Mouse (Mus musculus) midbrain, postnatal 0 days (tissue): ENCODE measurements around the gene Zfhx3. TPM values are rescaled to one million over a fixed set of nuclear protein-coding genes. Genes with fewer than 3 reads are reported as not detected.

Experiments used
- ATAC-seq: fragments of 200-750 bp; cut with Nextera tagmentation; 2 replicates; pipeline ENCODE4 v1.8.0; 2017; ENCODE audit warnings: moderate number of reproducible peaks, mild to moderate bottlenecking, moderate TSS enrichment, moderate library complexity; ENCODE audit not compliant: low FRiP score
- DNase-seq: peaks from one replicate; pipeline ENCODE4 v3.0.0-alpha.2; 2015; ENCODE audit warnings: low spot score
- H3K27ac ChIP-seq: fragments of 300-500 bp; sonication (generic); 2 replicates; pipeline ENCODE4 v1.5.1; 2014; ENCODE audit warnings: low read depth, mild to moderate bottlenecking, low read length, mixed read lengths
- H3K27me3 ChIP-seq: fragments of 300-500 bp; sonication (generic); 2 replicates; pipeline ENCODE4 v1.6.1; 2014; ENCODE audit warnings: low read length, control low read depth, mixed read lengths; ENCODE audit not compliant: insufficient read depth
- H3K36me3 ChIP-seq: fragments of 300-500 bp; sonication (generic); 2 replicates; pipeline ENCODE4 v1.6.1; 2014; ENCODE audit warnings: low read length, control low read depth, mixed read lengths; ENCODE audit not compliant: insufficient read depth
- H3K4me1 ChIP-seq: fragments of 300-500 bp; sonication (generic); 2 replicates; pipeline ENCODE4 v1.6.1; 2014; ENCODE audit warnings: mild to moderate bottlenecking, control low read depth, antibody characterized with exemption, low read length, mixed read lengths; ENCODE audit not compliant: insufficient read depth
- H3K4me2 ChIP-seq: fragments of 300-500 bp; sonication (generic); 2 replicates; pipeline ENCODE4 v1.6.1; 2014; ENCODE audit warnings: low read depth, mild to moderate bottlenecking, low read length, mixed read lengths; ENCODE audit not compliant: poor library complexity, severe bottlenecking
- H3K4me3 ChIP-seq: fragments of 300-500 bp; sonication (generic); 2 replicates; pipeline ENCODE4 v1.5.1; 2014; ENCODE audit warnings: low read depth, mild to moderate bottlenecking, low read length, moderate library complexity
- H3K9ac ChIP-seq: fragments of 300-500 bp; sonication (generic); replicated peaks from 2 replicates; pipeline ENCODE4 v1.6.1; 2014; ENCODE audit warnings: mild to moderate bottlenecking, low read length, moderate library complexity, mixed read lengths; ENCODE audit not compliant: poor library complexity, severe bottlenecking
- H3K9me3 ChIP-seq: fragments of 300-500 bp; sonication (generic); 2 replicates; pipeline ENCODE4 v1.6.1; 2016; ENCODE audit warnings: low read length, control low read depth
- CTCF ChIP-seq: IDR thresholded peaks from 2 replicates; pipeline ENCODE4 v1.5.1; 2016; ENCODE audit warnings: antibody characterized with exemption, mild to moderate bottlenecking
- WGBS: fragments of 180-500 bp; shearing (Covaris S2); extraction: QIAGEN DNeasy Blood & Tissue Kit; methylation state at CpG from one replicate; pipeline ENCODE4 v1.1.7; 2014; 5-methylcytosine and 5-hydroxymethylcytosine counted together
- polyA plus RNA-seq: library from polyadenylated mRNA; unstranded; fragments of >200 nt; fragmentation: Nextera tagmentation; extraction: Ambion mirVana; gene quantifications from 2 replicates; pipeline ENCODE4 v1.2.1, GENCODE M21; 2015
- total RNA-seq: library from RNA; depleted of rRNA; stranded (reverse); fragments of >200 nt; gene quantifications from 2 replicates; pipeline ENCODE4 v1.2.3, GENCODE M21; 2014

The Zfhx3 gene
- total and polyA plus RNA-seq, 2 experiments from 2014 or later = 33.1 to 44.5 TPM

DNA sequence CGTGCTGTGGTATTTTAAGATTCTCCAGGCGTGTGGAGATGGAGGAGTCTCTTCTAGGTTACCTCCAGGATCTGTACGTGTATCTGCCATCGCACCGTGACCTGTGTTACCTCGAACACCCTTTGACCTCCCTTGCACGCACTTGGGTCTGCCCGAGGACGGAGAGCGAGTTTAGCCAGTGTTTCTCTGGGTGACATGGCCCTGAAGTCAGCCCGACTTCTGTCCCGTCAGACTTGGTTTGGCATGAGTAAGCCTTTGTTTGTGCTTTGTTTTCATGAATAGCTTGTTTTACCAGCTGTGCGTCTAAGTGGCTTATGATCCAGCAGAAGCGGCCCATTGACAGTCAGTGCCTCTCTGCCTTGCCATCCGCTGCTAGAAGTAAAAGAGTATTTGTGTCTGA is 961.1 kb downstream of the Zfhx3 start:
- DNase-seq (no peak), ATAC-seq (no peak)
- Histone ChIP-seq H3K4me3 (no peak overlapping the region), H3K9me3 (no peaks in the 10 kb centered on the region), H3K27me3 (no peaks in the 10 kb centered on the region), H3K4me2 (no peak overlapping the region), H3K9ac (no peak overlapping the region), H3K27ac (0 out of 2 replicates have a peak overlapping the region, but pooled peaks have one; percentile 32), H3K4me1 (peaks cover 18% of the 10 kb centered on the region), H3K36me3 (no peaks in the 10 kb centered on the region)
- no peak for TF ChIP-seq CTCF
- WGBS = 46% methylated on average over 15 of the region's 15 CpGs

GRCm38 (mm10) chr8:108904288-108904971 is 962.0 kb downstream of the Zfhx3 start:
- Histone ChIP-seq H3K4me2 (no peak overlapping the region), H3K9ac (no peak overlapping the region), H3K36me3 (no peaks in the 10 kb centered on the region), H3K4me1 (peaks cover 22% of the 10 kb centered on the region), H3K27ac (peak overlapping the region; percentile 32; the same call in 1 of the 2 replicates), H3K27me3 (no peaks in the 10 kb centered on the region), H3K4me3 (no peak overlapping the region), H3K9me3 (no peaks in the 10 kb centered on the region)
- WGBS = 60% methylated on average over 11 of the region's 11 CpGs
- ATAC-seq (no peak), DNase-seq (no peak)
- no peak for TF ChIP-seq CTCF

DNA sequence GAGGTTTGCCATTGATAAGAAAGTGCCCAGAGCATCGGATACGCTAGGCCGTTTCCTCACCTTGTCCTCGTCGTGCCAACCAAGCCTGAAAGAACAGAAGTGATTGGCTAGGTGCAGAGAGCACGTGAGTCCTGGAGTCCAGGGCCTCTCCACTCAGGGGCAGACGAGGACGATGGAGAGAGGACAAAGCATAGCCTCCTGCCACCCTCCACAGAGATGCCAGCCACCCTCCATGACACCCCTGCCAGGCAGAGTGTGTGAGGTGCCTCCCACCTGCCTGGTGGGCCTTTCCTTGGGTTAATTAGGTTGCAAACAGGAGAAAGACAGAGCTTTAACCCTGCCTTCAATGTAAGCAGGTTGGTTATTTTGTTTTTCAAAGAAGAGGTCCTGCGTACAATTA is 965.6 kb downstream of the Zfhx3 start:
- 36% methylated on average over 9 of the region's 9 CpGs for WGBS
- Histone ChIP-seq H3K27ac (peak overlapping the region; percentile 66), H3K4me3 (no peak overlapping the region), H3K9ac (peak overlapping the region; percentile 9; the same call in 1 of the 2 replicates), H3K36me3 (no peaks in the 10 kb centered on the region), H3K4me1 (peaks cover 16% of the 10 kb centered on the region), H3K4me2 (no peak overlapping the region), H3K27me3 (no peaks in the 10 kb centered on the region), H3K9me3 (no peaks in the 10 kb centered on the region)
- no peak for ATAC-seq
- no peak for TF ChIP-seq CTCF
- DNase-seq = no peak

DNA sequence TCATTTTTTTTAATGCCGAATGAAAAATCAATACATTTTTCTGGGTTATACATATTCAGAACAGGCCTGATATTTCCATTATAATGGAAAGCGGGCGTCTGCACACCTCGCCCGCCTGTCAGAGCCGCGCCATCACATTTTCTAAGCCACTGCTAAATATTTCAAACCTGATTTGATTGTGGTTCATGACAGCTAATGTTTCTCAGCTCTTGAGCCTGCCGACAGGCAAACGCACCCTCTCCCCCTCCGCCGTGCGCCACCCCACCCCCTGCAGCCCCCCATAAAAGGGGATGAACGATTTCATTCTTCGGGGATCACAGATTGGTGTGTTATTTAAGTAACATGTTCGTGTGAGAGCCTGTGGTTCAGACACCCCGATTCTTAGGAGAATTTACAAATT is 966.1 kb downstream of the Zfhx3 start:
- no peak overlapping the region for H3K4me3 ChIP-seq
- peak overlapping the region; percentile 9; the same call in 1 of the 2 replicates for H3K9ac ChIP-seq
- H3K27me3 ChIP-seq = no peaks in the 10 kb centered on the region
- ATAC-seq = no peak
- H3K9me3 ChIP-seq = no peaks in the 10 kb centered on the region
- H3K27ac ChIP-seq = peak overlapping the region; percentile 66
- no peak for TF ChIP-seq CTCF
- no peaks in the 10 kb centered on the region for H3K36me3 ChIP-seq
- H3K4me1 ChIP-seq = peaks cover 15% of the 10 kb centered on the region
- peak overlapping the region; percentile 26; the same call in 1 of the 2 replicates for H3K4me2 ChIP-seq
- 31% methylated on average over 16 of the region's 16 CpGs for WGBS
- no peak for DNase-seq

- 17% methylated on average over 9 of the region's 9 CpGs for WGBS
- no peaks in the 10 kb centered on the region for H3K36me3 ChIP-seq
- DNase-seq (no peak), ATAC-seq (0 out of 2 replicates have a peak, but pooled peaks have one; percentile 11)
- no peak overlapping the region for H3K4me3 ChIP-seq
- H3K4me2 ChIP-seq = peak overlapping the region; percentile 26; the same call in 1 of the 2 replicates
- peak overlapping the region; percentile 66 for H3K27ac ChIP-seq
- no peak for TF ChIP-seq CTCF
- H3K9ac ChIP-seq = no peak overlapping the region
- no peaks in the 10 kb centered on the region for H3K27me3 ChIP-seq
- H3K9me3 ChIP-seq = no peaks in the 10 kb centered on the region
- H3K4me1 ChIP-seq = peaks cover 10% of the 10 kb centered on the region
These were observed 966.6 kb downstream of the Zfhx3 start for GRCm38 (mm10) chr8:108909035-108909434.

- TF ChIP-seq CTCF = no peak
- no peak overlapping the region for H3K4me2 ChIP-seq
- no peak for DNase-seq
- no peak overlapping the region for H3K4me3 ChIP-seq
- peaks cover 7% of the 10 kb centered on the region for H3K4me1 ChIP-seq
- 57% methylated on average over 2 of the region's 2 CpGs for WGBS
- H3K9ac ChIP-seq = no peak overlapping the region
- no peaks in the 10 kb centered on the region for H3K27me3 ChIP-seq
- no peaks in the 10 kb centered on the region for H3K36me3 ChIP-seq
- ATAC-seq = 0 out of 2 replicates have a peak, but pooled peaks have one; percentile 19
- H3K9me3 ChIP-seq = no peaks in the 10 kb centered on the region
- peak overlapping the region; percentile 66; the same call in 1 of the 2 replicates for H3K27ac ChIP-seq
These were observed 967.0 kb downstream of the Zfhx3 start for GRCm38 (mm10) chr8:108909455-108909854.
